Mouse (Mus musculus): ENCODE measurements around the gene Grik5. TPM values are rescaled to one million over a fixed set of nuclear protein-coding genes. Genes with fewer than 3 reads are reported as not detected.

Gene Grik5
- polyA plus RNA-seq, 1 experiment = 0.82 TPM

DNA sequence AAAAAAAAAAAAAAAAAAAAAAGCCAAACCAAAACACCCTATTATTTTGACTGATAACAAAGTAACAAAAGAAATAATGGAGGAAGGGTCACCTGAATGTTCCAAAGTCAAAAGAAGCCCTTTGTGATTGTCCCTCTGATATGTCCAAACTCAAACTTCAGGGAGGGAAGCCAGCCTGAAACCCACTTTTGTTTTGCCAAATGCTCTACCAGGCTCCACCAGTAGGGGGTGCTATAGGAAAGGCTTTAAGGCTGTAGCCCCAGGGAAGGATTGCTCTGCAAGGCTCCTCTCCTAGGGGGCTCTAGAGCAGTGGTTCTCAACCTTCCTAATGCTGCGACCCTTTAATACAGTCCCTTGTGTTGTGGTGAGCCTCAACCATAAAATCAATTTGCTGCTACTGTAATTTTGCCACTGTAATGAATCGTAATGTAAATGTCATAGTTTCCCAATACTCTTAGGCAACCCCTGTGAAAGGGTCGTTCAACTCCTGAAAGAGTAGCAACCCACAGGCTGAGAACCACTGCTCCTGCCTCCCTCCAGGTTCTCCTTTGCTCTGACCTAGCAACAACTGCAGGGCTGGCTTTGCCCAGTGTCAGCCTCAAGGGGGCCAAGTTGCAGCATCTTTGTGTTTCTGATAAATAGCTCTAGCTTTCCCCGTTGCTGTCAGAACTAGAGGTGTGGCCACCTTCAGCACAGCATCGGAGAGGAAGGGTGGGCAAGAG, 42.0 kb downstream of the Grik5 start:
- Histone ChIP-seq H3K27me3 (ENCODE audit: control insufficient read depth) (no peaks in the 10 kb centered on the region), H3K9me3 (ENCODE audit: control insufficient read depth, low read length) (no peaks in the 10 kb centered on the region), H3K36me3 (ENCODE audit: control insufficient read depth) (peaks cover 4% of the 10 kb centered on the region; the same call in 1 of the 2 replicates), H3K4me3 (replicated peaks) (no peak overlapping the region), H3K4me1 (ENCODE audit: control insufficient read depth) (peaks cover 14% of the 10 kb centered on the region)
- no peak for TF ChIP-seq TAL1 (IDR thresholded peaks at IDR 0.05; ENCODE audit: low read length)
- TF ChIP-seq GATA1 (IDR thresholded peaks at IDR 0.05; ENCODE audit: low read length) = no peak

DNA sequence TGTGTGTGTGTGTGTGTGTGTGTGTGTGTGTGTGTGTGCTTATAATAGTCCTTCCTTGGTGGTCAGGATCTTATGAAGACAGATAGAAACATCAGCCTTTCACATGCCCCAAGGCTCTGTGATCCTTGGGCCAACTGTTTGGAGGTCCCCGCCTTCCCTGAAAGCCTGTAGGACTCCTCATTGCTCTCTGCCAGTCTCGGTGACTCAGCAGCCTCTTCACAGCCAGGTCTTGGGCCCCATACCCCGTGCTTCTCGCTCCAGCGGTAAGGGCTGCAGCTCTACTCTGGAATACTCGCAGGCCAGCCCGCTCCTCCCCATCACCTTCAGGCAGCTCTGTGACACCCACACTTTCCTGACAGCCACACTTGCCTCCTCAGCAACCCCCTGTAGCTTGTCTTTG, 45.7 kb downstream of the Grik5 start:
- no peaks in the 10 kb centered on the region for H3K27me3 ChIP-seq (ENCODE audit: control insufficient read depth)
- peaks cover 14% of the 10 kb centered on the region for H3K4me1 ChIP-seq (ENCODE audit: control insufficient read depth)
- H3K9me3 ChIP-seq (ENCODE audit: control insufficient read depth, low read length) = no peaks in the 10 kb centered on the region
- no peak overlapping the region for H3K4me3 ChIP-seq (replicated peaks)
- no peak for TF ChIP-seq TAL1 (IDR thresholded peaks at IDR 0.05; ENCODE audit: low read length)
- H3K36me3 ChIP-seq (ENCODE audit: control insufficient read depth) = peaks cover 4% of the 10 kb centered on the region; the same call in 1 of the 2 replicates

GRCm38 (mm10) chr7:25025855-25026439, 46.2 kb downstream of the Grik5 start:
- H3K9me3 ChIP-seq (ENCODE audit: control insufficient read depth, low read length) = no peaks in the 10 kb centered on the region
- peaks cover 14% of the 10 kb centered on the region for H3K4me1 ChIP-seq (ENCODE audit: control insufficient read depth)
- no peaks in the 10 kb centered on the region for H3K27me3 ChIP-seq (ENCODE audit: control insufficient read depth)
- peaks cover 4% of the 10 kb centered on the region; the same call in 1 of the 2 replicates for H3K36me3 ChIP-seq (ENCODE audit: control insufficient read depth)
- TF ChIP-seq TAL1 (IDR thresholded peaks at IDR 0.05; ENCODE audit: low read length) (no peak), GATA1 (IDR thresholded peaks at IDR 0.05; ENCODE audit: low read length) (no peak)
- no peak overlapping the region for H3K4me3 ChIP-seq (replicated peaks)

GRCm38 (mm10) chr7:25011592-25011991, 60.6 kb downstream of the Grik5 start:
- peaks cover 54% of the 10 kb centered on the region for H3K27me3 ChIP-seq (ENCODE audit: control insufficient read depth)

GRCm38 (mm10) chr7:25010090-25010913, 61.8 kb downstream of the Grik5 start:
- TF ChIP-seq GATA1 (IDR thresholded peaks at IDR 0.05; ENCODE audit: low read length) (no peak), TAL1 (IDR thresholded peaks at IDR 0.05; ENCODE audit: low read length) (no peak)
- Histone ChIP-seq H3K9me3 (ENCODE audit: control insufficient read depth, low read length) (no peaks in the 10 kb centered on the region), H3K4me1 (ENCODE audit: control insufficient read depth) (peaks cover 4% of the 10 kb centered on the region), H3K4me3 (replicated peaks) (no peak overlapping the region), H3K27me3 (ENCODE audit: control insufficient read depth) (peaks cover 67% of the 10 kb centered on the region), H3K36me3 (ENCODE audit: control insufficient read depth) (no peaks in the 10 kb centered on the region; the same call in 1 of the 2 replicates)

More at GRCm38 (mm10) chr7:25011592-25011991, 60.6 kb downstream of the Grik5 start:
- H3K4me3 ChIP-seq (replicated peaks) = no peak overlapping the region
- H3K36me3 ChIP-seq (ENCODE audit: control insufficient read depth) = no peaks in the 10 kb centered on the region; the same call in 1 of the 2 replicates
- peaks cover 4% of the 10 kb centered on the region for H3K4me1 ChIP-seq (ENCODE audit: control insufficient read depth)
- no peak for TF ChIP-seq GATA1 (IDR thresholded peaks at IDR 0.05; ENCODE audit: low read length)
- no peak for TF ChIP-seq TAL1 (IDR thresholded peaks at IDR 0.05; ENCODE audit: low read length)
- no peaks in the 10 kb centered on the region for H3K9me3 ChIP-seq (ENCODE audit: control insufficient read depth, low read length)

GRCm38 (mm10) chr7:25009099-25009700, 62.9 kb downstream of the Grik5 start:
- Histone ChIP-seq H3K36me3 (ENCODE audit: control insufficient read depth) (no peaks in the 10 kb centered on the region), H3K27me3 (ENCODE audit: control insufficient read depth) (peaks cover 74% of the 10 kb centered on the region), H3K4me3 (replicated peaks) (no peak overlapping the region), H3K9me3 (ENCODE audit: control insufficient read depth, low read length) (no peaks in the 10 kb centered on the region), H3K4me1 (ENCODE audit: control insufficient read depth) (peaks cover 4% of the 10 kb centered on the region)
- TF ChIP-seq TAL1 (IDR thresholded peaks at IDR 0.05; ENCODE audit: low read length) (no peak), GATA1 (IDR thresholded peaks at IDR 0.05; ENCODE audit: low read length) (no peak)

DNA sequence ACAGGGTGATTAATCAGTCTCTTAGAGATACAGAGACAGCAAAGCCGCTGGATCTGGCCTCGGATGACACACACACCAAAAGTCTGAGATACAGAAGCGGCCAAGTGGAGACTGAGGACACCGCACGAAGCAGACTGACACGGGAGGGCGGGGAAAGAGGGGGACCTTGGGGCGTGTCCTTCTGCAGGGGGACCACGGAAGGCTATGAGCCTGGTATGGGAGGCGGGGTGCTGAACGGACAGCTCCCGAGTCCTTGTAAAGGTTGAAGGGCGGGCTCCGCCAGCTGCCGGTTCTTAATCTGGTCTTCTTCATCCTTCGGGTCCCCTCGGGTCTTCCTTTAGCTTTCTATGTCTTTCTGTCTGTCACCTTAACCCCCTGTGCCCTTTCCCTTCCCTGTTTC, 63.5 kb downstream of the Grik5 start:
- Histone ChIP-seq H3K9me3 (ENCODE audit: control insufficient read depth, low read length) (no peaks in the 10 kb centered on the region), H3K27me3 (ENCODE audit: control insufficient read depth) (peaks cover 79% of the 10 kb centered on the region), H3K4me3 (replicated peaks) (no peak overlapping the region), H3K4me1 (ENCODE audit: control insufficient read depth) (peaks cover 4% of the 10 kb centered on the region), H3K36me3 (ENCODE audit: control insufficient read depth) (no peaks in the 10 kb centered on the region)
- TF ChIP-seq GATA1 (IDR thresholded peaks at IDR 0.05; ENCODE audit: low read length) (no peak), TAL1 (IDR thresholded peaks at IDR 0.05; ENCODE audit: low read length) (no peak)

DNA sequence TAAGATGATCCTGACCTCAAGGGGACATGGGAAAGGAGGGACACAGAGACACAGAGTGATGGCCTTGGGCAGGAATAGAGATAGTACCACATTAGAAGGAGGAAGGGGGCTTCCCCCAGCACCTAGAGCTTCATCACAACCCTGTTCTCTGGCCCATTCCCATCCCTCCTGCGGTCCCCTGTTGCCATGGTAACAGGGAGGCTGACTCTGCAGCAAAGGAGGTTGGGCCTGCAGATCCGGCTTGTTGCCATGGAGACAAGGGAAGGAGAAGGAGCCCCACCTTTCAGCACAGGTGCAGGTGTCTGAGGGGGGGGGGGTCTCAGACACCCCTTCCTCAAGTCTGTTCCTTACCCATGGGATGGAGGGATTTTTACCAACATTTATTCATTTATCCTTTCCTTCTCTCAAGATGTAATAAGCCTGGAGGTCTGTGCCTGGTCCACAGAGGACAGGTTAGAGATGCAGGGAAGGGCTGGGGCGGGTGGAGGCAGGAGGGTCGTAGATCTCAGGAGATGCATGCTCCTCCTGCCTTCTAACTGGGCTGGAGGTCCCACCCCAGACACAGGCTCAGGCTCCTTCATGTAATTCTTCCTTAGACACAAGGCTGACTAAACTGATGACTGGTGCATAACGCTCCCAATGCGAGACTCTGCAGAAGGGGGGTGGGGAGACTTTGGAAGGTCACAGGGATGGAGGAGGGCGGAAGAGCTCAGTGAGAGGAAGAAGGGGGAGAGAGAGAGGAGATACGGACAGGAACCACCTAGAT, 64.4 kb downstream of the Grik5 start:
- peaks cover 84% of the 10 kb centered on the region for H3K27me3 ChIP-seq (ENCODE audit: control insufficient read depth)
- peaks cover 4% of the 10 kb centered on the region for H3K4me1 ChIP-seq (ENCODE audit: control insufficient read depth)
- no peaks in the 10 kb centered on the region for H3K36me3 ChIP-seq (ENCODE audit: control insufficient read depth)
- H3K4me3 ChIP-seq (replicated peaks) = no peak overlapping the region
- no peaks in the 10 kb centered on the region for H3K9me3 ChIP-seq (ENCODE audit: control insufficient read depth, low read length)
- no peak for TF ChIP-seq GATA1 (IDR thresholded peaks at IDR 0.05; ENCODE audit: low read length)

Measured in erythroblast, embryonic 14.5 days (primary cell).